Mouse (Mus musculus) stomach, embryonic 14.5 days (tissue): ENCODE results near the gene 1700019N19Rik. TPM values are rescaled to one million over a fixed set of nuclear protein-coding genes. Genes with fewer than 3 reads are reported as not detected.

Source experiments
- ATAC-seq: fragments of 200-750 bp; cut with Nextera tagmentation; 2 replicates; pipeline ENCODE4 v1.8.0; 2017; ENCODE audit warnings: low read depth, moderate TSS enrichment; ENCODE audit not compliant: insufficient number of reproducible peaks, insufficient read depth, low FRiP score
- H3K27ac ChIP-seq: fragments of 300-500 bp; sonication (generic); 2 replicates; pipeline ENCODE4 v1.5.1; 2014; ENCODE audit warnings: mild to moderate bottlenecking, low read length, moderate library complexity, mixed read lengths
- H3K27me3 ChIP-seq: fragments of 300-500 bp; sonication (generic); 2 replicates; pipeline ENCODE4 v1.6.1; 2014; ENCODE audit warnings: low read length, control low read depth, mixed read lengths; ENCODE audit not compliant: control insufficient read depth, insufficient read depth
- H3K36me3 ChIP-seq: fragments of 300-500 bp; sonication (generic); 2 replicates; pipeline ENCODE4 v1.6.1; 2014; ENCODE audit warnings: mild to moderate bottlenecking, control low read depth, low read length, moderate library complexity, mixed read lengths; ENCODE audit not compliant: control insufficient read depth, insufficient read depth
- H3K4me1 ChIP-seq: fragments of 300-500 bp; sonication (generic); 2 replicates; pipeline ENCODE4 v1.6.1; 2014; ENCODE audit warnings: low read length, control low read depth, mixed read lengths; ENCODE audit not compliant: control insufficient read depth, insufficient read depth
- H3K4me2 ChIP-seq: fragments of 300-500 bp; sonication (generic); replicated peaks from 2 replicates; pipeline ENCODE4 v1.6.1; 2014; ENCODE audit warnings: low read depth, low read length, control low read depth
- H3K4me3 ChIP-seq: fragments of 300-500 bp; sonication (generic); 2 replicates; pipeline ENCODE4 v1.5.1; 2014; ENCODE audit warnings: low read depth, low read length, control low read depth
- H3K9ac ChIP-seq: fragments of 300-500 bp; sonication (generic); replicated peaks from 2 replicates; pipeline ENCODE4 v1.6.1; 2014; ENCODE audit warnings: low read depth, mild to moderate bottlenecking, control low read depth, low read length, moderate library complexity, mixed read lengths
- H3K9me3 ChIP-seq: fragments of 300-500 bp; sonication (generic); 2 replicates; pipeline ENCODE4 v1.6.1; 2016; ENCODE audit warnings: low read depth, low read length, control low read depth; ENCODE audit not compliant: control insufficient read depth
- WGBS: fragments of 180-500 bp; shearing (Covaris S2); extraction: QIAGEN DNeasy Blood & Tissue Kit; methylation state at CpG from one replicate; pipeline ENCODE4 v1.1.7; 2014; 5-methylcytosine and 5-hydroxymethylcytosine counted together
- polyA plus RNA-seq: library from polyadenylated mRNA; unstranded; fragments of >200 nt; fragmentation: Nextera tagmentation; extraction: Ambion mirVana; gene quantifications from 2 replicates; pipeline ENCODE4 v1.2.1, GENCODE M21; 2014

1700019N19Rik gene
- polyA plus RNA-seq, 1 experiment from 2014 or later, result not detected

DNA sequence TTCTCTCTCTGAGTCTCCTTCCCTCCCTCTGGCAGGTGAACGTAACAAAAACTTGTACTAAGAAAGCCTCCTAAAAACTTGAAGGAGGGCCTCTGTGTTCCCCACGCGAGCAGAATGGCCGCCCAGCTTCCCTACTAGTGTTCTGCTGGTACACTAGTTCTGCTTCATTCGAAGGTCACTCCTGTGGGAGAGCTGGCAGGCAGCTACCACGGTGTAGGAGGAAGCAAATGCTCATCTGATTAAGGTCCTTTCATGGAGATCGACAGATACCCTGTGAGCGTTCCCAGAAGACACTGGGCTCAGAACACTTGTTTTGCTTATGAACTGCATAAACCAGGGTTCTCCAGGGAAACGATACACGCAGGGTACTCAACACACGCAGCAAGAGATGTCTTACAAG is 23.1 kb upstream of the 1700019N19Rik start:
- H3K4me2 ChIP-seq, result no peak overlapping the region
- ATAC-seq, result no peak
- 83% methylated on average over 11 of the region's 11 CpGs for WGBS
- H3K27ac ChIP-seq, result no peak overlapping the region
- no peaks in the 10 kb centered on the region for H3K4me1 ChIP-seq
- H3K36me3 ChIP-seq, result no peaks in the 10 kb centered on the region
- no peak overlapping the region for H3K4me3 ChIP-seq
- H3K9ac ChIP-seq, result no peak overlapping the region
- H3K27me3 ChIP-seq, result no peaks in the 10 kb centered on the region
- no peaks in the 10 kb centered on the region for H3K9me3 ChIP-seq

DNA sequence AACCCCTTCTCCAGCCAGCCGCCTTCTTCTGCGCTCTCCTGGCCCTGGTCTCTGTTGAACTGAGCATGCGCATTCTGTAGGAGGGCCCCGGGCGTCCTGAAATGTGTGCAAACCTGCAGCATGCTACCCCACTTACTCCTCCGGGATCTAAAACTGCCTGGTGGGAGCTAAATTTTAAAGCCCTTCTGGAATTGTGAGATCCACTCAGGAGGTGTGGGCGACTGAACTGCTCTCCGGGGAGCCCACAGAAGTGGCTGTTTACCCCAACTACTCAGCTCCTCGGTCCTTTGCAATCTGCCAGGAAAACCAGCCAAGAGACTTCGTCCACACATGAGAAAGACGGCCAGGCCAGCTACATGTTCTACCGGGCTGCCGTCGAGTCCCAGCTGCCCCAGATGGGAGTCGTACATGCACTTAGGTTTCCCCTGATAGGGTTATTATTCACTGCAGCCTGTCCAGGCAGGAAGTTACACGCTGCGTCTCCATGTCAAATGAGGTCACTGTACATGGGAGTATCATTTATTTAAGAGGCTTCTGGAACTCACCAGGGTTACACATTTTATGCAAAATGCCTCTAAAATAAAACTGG is 22.3 kb upstream of the 1700019N19Rik start:
- Histone ChIP-seq H3K4me1 (no peaks in the 10 kb centered on the region), H3K27me3 (no peaks in the 10 kb centered on the region), H3K36me3 (no peaks in the 10 kb centered on the region), H3K4me2 (no peak overlapping the region), H3K27ac (no peak overlapping the region), H3K9me3 (no peaks in the 10 kb centered on the region), H3K9ac (no peak overlapping the region), H3K4me3 (no peak overlapping the region)
- 56% methylated on average over 17 of the region's 17 CpGs for WGBS
- ATAC-seq, result peak; percentile 14; the same call in 1 of the 2 replicates

DNA sequence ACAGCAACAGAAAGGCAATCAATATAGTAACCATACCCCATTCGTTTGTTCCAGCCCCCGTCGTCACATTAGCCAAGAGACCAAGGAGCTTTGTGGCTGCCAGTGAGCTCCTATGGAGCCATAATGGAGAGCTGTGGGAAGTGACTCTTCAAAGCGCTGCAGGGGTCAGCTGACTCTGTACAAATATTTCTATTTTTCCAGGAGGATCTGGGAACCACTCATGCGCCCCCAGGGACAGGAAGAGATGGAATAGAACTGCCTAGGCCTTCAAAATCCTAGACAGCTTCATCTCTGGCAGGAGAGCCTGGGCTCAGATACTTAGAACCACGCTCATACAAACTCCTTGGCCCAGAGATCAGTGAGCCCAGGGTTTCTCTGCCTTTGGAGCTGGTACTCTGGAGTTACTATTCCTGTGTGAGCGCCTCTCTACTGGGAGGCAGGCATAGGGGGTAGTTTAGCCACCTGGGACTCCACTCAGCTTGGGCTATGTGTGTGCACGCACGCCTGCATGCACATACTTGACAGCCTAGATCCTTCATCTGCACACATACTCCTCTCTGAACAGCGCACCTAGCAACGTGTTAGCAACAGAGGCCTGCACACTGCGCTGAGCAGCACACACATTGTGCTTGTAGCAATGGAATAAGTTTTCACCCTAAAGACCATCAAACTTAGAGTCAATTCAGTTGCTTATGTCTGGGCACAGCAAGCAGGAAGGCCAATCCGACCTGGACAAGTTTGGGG is 21.1 kb upstream of the 1700019N19Rik start:
- no peaks in the 10 kb centered on the region for H3K36me3 ChIP-seq
- H3K4me2 ChIP-seq, result no peak overlapping the region
- 83% methylated on average over 13 of the region's 13 CpGs for WGBS
- H3K4me1 ChIP-seq, result no peaks in the 10 kb centered on the region
- no peak overlapping the region for H3K9ac ChIP-seq
- no peak for ATAC-seq
- H3K9me3 ChIP-seq, result no peaks in the 10 kb centered on the region
- no peak overlapping the region for H3K27ac ChIP-seq
- H3K27me3 ChIP-seq, result no peaks in the 10 kb centered on the region
- H3K4me3 ChIP-seq, result no peak overlapping the region

DNA sequence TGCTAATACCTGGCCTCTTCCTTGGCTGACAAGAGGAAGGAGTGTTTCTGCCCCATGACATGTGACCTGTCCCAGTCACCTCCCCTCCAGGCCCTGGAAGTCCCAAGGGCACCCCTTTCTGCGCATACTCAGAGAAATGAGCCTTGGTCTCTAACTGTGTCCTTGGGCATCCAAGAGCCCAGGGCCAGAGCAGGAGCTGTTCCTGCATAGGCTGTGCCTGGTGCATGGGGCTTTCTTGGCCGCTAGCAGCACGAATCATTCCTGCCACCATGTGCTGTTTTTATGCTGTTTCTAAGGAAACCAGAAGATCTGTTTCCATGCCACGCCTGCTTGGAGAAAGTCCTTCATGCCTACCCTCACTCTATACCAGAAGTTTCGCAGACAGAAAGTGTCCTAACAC is 16.3 kb upstream of the 1700019N19Rik start:
- ATAC-seq, result no peak
- WGBS, result 71% methylated on average over 5 of the region's 5 CpGs

DNA sequence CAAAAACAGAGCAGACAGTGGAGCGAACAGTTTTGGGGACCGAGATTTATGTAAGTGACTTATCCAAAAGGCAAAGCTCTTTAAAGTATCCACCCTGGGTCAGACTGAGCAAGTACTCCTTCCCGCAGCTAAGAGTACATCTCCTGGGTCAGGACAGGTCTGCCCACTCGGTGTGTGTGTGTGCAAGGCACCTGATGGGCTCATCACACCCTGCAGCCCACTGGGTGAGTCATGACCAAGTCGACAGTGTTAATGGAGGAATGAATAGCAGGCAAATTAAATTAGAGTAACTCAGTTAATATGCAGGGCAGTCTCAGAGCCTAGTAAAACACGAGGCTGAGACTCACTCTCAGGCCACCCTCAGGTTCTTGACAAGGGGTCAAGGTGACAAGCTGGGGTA is 14.6 kb upstream of the 1700019N19Rik start:
- H3K9ac ChIP-seq, result no peak overlapping the region
- H3K4me1 ChIP-seq, result no peaks in the 10 kb centered on the region
- WGBS, result 76% methylated on average over 6 of the region's 6 CpGs
- no peaks in the 10 kb centered on the region; the same call in 1 of the 2 replicates for H3K9me3 ChIP-seq
- no peaks in the 10 kb centered on the region for H3K27me3 ChIP-seq
- no peak overlapping the region for H3K27ac ChIP-seq
- no peaks in the 10 kb centered on the region for H3K36me3 ChIP-seq
- H3K4me3 ChIP-seq, result no peak overlapping the region
- no peak overlapping the region for H3K4me2 ChIP-seq
- ATAC-seq, result no peak

More for the DNA sequence above, 16.3 kb upstream of the 1700019N19Rik start:
- no peak overlapping the region for H3K4me2 ChIP-seq
- no peaks in the 10 kb centered on the region for H3K9me3 ChIP-seq
- H3K9ac ChIP-seq, result no peak overlapping the region
- H3K4me3 ChIP-seq, result no peak overlapping the region
- no peak overlapping the region for H3K27ac ChIP-seq
- no peaks in the 10 kb centered on the region for H3K36me3 ChIP-seq
- no peaks in the 10 kb centered on the region for H3K4me1 ChIP-seq
- no peaks in the 10 kb centered on the region for H3K27me3 ChIP-seq

DNA sequence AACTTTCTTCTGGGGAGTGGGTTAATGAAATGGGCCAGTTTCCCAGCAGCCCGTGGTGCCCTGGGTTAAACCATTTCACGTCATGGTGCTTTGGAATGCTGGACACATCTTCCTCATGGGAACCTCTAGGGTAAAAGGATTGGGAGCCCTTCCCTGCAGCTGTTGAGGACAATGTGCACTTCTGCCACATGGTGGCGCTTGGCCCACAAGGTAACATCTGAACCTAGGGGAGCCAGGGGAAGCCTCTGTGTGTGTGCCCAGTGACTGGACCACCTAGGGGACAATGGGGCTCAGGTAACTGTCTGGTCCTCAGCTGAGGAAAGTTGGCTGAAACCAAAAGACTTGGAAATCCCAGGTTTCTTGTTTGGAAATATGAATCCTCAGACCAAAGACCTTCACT is 12.1 kb upstream of the 1700019N19Rik start:
- no peak; the same call in 1 of the 2 replicates for ATAC-seq
- H3K9me3 ChIP-seq, result no peaks in the 10 kb centered on the region; the same call in 1 of the 2 replicates
- WGBS, result 2% methylated on average over 3 of the region's 3 CpGs

DNA sequence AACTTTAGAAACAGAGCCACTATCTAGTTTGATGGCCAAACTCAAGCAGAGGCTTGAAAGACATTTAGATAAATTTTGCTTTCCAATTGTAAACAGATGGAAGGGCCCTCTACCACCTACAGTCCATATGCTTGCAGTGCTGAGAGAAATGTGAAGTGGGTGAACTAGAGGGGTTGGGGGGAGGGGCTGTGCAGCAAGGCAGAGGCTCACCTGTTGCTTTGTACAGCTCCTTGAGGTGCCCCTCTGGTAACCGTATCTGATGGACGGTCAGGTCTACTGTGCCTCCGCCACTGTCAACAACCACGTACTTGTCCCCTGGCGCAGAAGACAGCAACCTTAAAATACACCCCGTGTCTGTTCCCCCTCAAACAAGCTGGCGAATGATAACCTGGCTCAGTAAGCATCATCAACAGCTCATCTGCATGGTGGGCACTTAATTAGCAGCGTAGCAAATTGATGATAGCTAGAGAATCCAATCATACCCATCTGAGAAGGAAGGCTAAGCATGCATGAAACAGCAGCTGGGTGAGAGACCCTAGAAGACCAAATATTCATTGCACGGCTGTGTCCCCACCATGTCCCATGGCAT is 11.0 kb upstream of the 1700019N19Rik start:
- no peaks in the 10 kb centered on the region; the same call in 1 of the 2 replicates for H3K9me3 ChIP-seq
- H3K4me3 ChIP-seq, result no peak overlapping the region
- no peak overlapping the region for H3K4me2 ChIP-seq
- no peaks in the 10 kb centered on the region for H3K27me3 ChIP-seq
- H3K27ac ChIP-seq, result no peak overlapping the region
- H3K36me3 ChIP-seq, result no peaks in the 10 kb centered on the region; the same call in 1 of the 2 replicates
- H3K9ac ChIP-seq, result no peak overlapping the region
- no peaks in the 10 kb centered on the region for H3K4me1 ChIP-seq
- no peak for ATAC-seq
- WGBS, result 91% methylated on average over 9 of the region's 9 CpGs

More for the DNA sequence above, 12.1 kb upstream of the 1700019N19Rik start:
- Histone ChIP-seq H3K36me3 (no peaks in the 10 kb centered on the region), H3K4me3 (no peak overlapping the region), H3K9ac (no peak overlapping the region), H3K27ac (no peak overlapping the region), H3K4me2 (no peak overlapping the region), H3K4me1 (no peaks in the 10 kb centered on the region), H3K27me3 (no peaks in the 10 kb centered on the region)

DNA sequence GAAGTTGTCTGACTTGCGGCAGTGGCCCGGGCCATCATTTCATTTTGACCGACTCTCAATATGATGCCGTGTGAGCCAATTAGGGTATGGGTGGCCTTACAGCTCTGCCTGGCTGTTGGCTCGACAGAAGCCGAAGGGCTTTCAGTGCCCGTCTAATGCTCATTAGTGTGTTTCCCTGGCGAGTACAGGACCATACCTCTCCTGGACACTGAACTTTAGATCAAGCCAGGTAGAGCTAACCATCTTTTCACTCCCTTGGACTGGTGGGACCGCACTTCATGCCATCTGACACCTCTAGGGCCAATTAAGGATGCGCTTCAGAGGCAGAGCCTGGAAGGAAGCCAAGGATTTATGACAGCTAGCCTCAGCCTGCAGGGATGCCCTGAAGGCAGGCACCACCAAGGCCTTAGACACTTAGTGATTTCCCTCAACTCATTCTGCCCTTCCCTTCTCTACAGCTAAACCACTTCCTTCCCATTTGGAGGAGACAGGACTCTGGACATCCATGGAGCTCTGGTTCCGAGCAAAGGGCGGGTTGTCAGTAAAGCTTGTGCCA is 931 bp upstream of the 1700019N19Rik start:
- H3K27ac ChIP-seq, result no peak overlapping the region
- whole genome bisulfite sequencing, result 77% methylated on average over 12 of the region's 12 CpGs

More for the DNA sequence above, 931 bp upstream of the 1700019N19Rik start:
- Histone ChIP-seq H3K9ac (no peak overlapping the region), H3K27me3 (no peaks in the 10 kb centered on the region), H3K4me3 (no peak overlapping the region), H3K36me3 (no peaks in the 10 kb centered on the region), H3K4me2 (no peak overlapping the region), H3K9me3 (no peaks in the 10 kb centered on the region), H3K4me1 (no peaks in the 10 kb centered on the region)
- ATAC-seq, result no peak
